8 mouse cellular contexts compared by ENCODE assay signal in genomic region chr13:37467795-37468194, GRCm38 (mm10).
A peak's percentile ranks its signal among the peaks of the same experiment; 100 is the strongest.
DNase-seq lines count a peak whose midpoint lies in the region.

No protein-coding gene starts in this region.

- H3K4me1 ChIP-seq in limb, embryonic 10.5 days, result peaks cover 15% of the 10 kb centered on the region

- DNase-seq in left cerebral cortex, adult 18-20 months (ENCODE audit: low spot score in 2 of 2), result peak; percentile 60 to 75
- DNase-seq in left cerebral cortex, adult 8-10 months (ENCODE audit: low spot score in 2 of 2), result no peak
- peak; percentile 29 for DNase-seq in cerebellum, adult 9-11 months
- peak; percentile 72 for DNase-seq in gastrocnemius, postnatal 10 days
- peak; percentile 59 for DNase-seq in induced T-regulatory cell, adult 2 months (ENCODE audit: low read depth)
- peak; percentile 64 for DNase-seq in limb, embryonic 10.5 days (ENCODE audit: low spot score)
- DNase-seq in natural killer cell, adult 2 months (ENCODE audit: low spot score in 2 of 2), result peak; percentile 40 to 51
- peak; percentile 55 to 83 for DNase-seq in thymus, postnatal 10 days (ENCODE audit: low spot score in 2 of 2)

- peaks cover 16% of the 10 kb centered on the region for H3K27me3 ChIP-seq in limb, embryonic 10.5 days (ENCODE audit: low read depth, poor library complexity, severe bottlenecking)

- H3K36me3 ChIP-seq in limb, embryonic 10.5 days, result no peaks in the 10 kb centered on the region

- H3K27ac ChIP-seq in limb, embryonic 10.5 days, result peak overlapping the region; percentile 70

- WGBS in limb, embryonic 10.5 days, result 12% methylated on average over 8 of the region's 8 CpGs

- H3K4me3 ChIP-seq in limb, embryonic 10.5 days, result no peak overlapping the region; the same call in 1 of the 2 replicates

- H3K9me3 ChIP-seq in limb, embryonic 10.5 days (replicated peaks), result no peaks in the 10 kb centered on the region

Comparison
In these comparisons a context has a peak if more than half of its experiments do, and no peak if none do; other contexts are left out.
1. DNase-seq: peak in left cerebral cortex, adult 18-20 months (2 of 2), cerebellum, adult 9-11 months (single experiment), gastrocnemius, postnatal 10 days (single experiment), induced T-regulatory cell, adult 2 months (single experiment), limb, embryonic 10.5 days (single experiment), natural killer cell, adult 2 months (2 of 2) and thymus, postnatal 10 days (2 of 2); none in left cerebral cortex, adult 8-10 months (0 of 2).